Mouse (Mus musculus): ENCODE measurements around the gene Frrs1l. TPM values are rescaled to one million over a fixed set of nuclear protein-coding genes. Genes with fewer than 3 reads are reported as not detected.

Frrs1l gene
- polyA plus RNA-seq, 1 experiment, result not detected

GRCm38 (mm10) chr4:57003886-57004285, 13.7 kb upstream of the Frrs1l start:
- no peak for TF ChIP-seq GATA1 (IDR thresholded peaks at IDR 0.05; ENCODE audit: low read length)

- TF ChIP-seq GATA1 (IDR thresholded peaks at IDR 0.05; ENCODE audit: low read length), result no peak
Measured at GRCm38 (mm10) chr4:57002751-57003150, 12.6 kb upstream of the Frrs1l start.

- no peak for TF ChIP-seq GATA1 (IDR thresholded peaks at IDR 0.05; ENCODE audit: low read length)
Measured at GRCm38 (mm10) chr4:57001437-57001836, 11.2 kb upstream of the Frrs1l start.

GRCm38 (mm10) chr4:56993331-56993730, 3.1 kb upstream of the Frrs1l start:
- TF ChIP-seq GATA1 (IDR thresholded peaks at IDR 0.05; ENCODE audit: low read length), result no peak

GRCm38 (mm10) chr4:56991951-56992350, 1.8 kb upstream of the Frrs1l start:
- no peak for TF ChIP-seq GATA1 (IDR thresholded peaks at IDR 0.05; ENCODE audit: low read length)

- TF ChIP-seq GATA1 (IDR thresholded peaks at IDR 0.05; ENCODE audit: low read length), result no peak
Measured at GRCm38 (mm10) chr4:56989431-56990214, 568 bp downstream of the Frrs1l start.

GRCm38 (mm10) chr4:56965586-56966179, 24.5 kb downstream of the Frrs1l start:
- no peak for TF ChIP-seq GATA1 (IDR thresholded peaks at IDR 0.05; ENCODE audit: low read length)

- no peak for TF ChIP-seq GATA1 (IDR thresholded peaks at IDR 0.05; ENCODE audit: low read length)
Measured at GRCm38 (mm10) chr4:56963687-56964086, 26.5 kb downstream of the Frrs1l start.

GRCm38 (mm10) chr4:56961320-56961925, 28.8 kb downstream of the Frrs1l start:
- no peak for TF ChIP-seq GATA1 (IDR thresholded peaks at IDR 0.05; ENCODE audit: low read length)

- TF ChIP-seq GATA1 (IDR thresholded peaks at IDR 0.05; ENCODE audit: low read length), result no peak
Measured at GRCm38 (mm10) chr4:56957518-56957917, 32.7 kb downstream of the Frrs1l start.

GRCm38 (mm10) chr4:56953235-56953634, 37.0 kb downstream of the Frrs1l start:
- TF ChIP-seq GATA1 (IDR thresholded peaks at IDR 0.05; ENCODE audit: low read length), result no peak

- TF ChIP-seq GATA1 (IDR thresholded peaks at IDR 0.05; ENCODE audit: low read length), result no peak
Measured at GRCm38 (mm10) chr4:56951701-56952100, 38.5 kb downstream of the Frrs1l start.

GRCm38 (mm10) chr4:56949494-56949893, 40.7 kb downstream of the Frrs1l start:
- no peak for TF ChIP-seq GATA1 (IDR thresholded peaks at IDR 0.05; ENCODE audit: low read length)

GRCm38 (mm10) chr4:56946641-56947640, 43.2 kb downstream of the Frrs1l start, which contains the start of gene Tmem245:
Gene Tmem245 (minus strand): TSS chr4:56947437.
- no peak for TF ChIP-seq GATA1 (IDR thresholded peaks at IDR 0.05; ENCODE audit: low read length)

GRCm38 (mm10) chr4:56946180-56946579, 44.0 kb downstream of the Frrs1l start:
- TF ChIP-seq GATA1 (IDR thresholded peaks at IDR 0.05; ENCODE audit: low read length), result no peak

Measured in G1E-ER4 (cell line).